Comparison of ENCODE assay signal across 18 mouse cellular contexts in the genomic region with DNA sequence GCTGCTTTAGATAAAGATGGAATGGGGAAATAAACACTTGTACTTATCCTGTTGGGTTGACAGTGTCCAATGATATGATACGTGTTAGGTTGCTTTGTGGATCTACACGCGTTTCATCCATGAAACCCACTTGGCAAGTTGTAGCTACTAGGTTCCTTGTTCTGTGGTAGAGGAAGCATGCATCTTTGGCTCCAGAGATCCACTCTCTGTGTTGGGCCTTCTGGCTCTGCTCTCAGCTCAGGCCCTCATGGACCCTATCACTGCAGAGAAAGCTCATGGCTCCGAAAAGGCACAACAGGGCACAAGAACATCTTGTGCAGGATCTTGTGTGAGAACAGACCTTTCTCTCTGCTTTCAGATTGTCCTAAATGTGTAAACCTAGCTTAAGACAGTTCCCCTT.
"Had no signal": no experiment of that assay in that cellular context is flagged by ENCODE, and none has a peak within 500 bp of the region (broad histone marks: within the 10 kb centered on the region; RNA-seq: fewer than 3 reads in every experiment).

No protein-coding gene starts in this region.

- H3K36me3 ChIP-seq: kidney, embryonic 15.5 days; liver, embryonic 13.5 days; midbrain, embryonic 10.5 days; midbrain, embryonic 15.5 days; neural tube, embryonic 12.5 days; neural tube, embryonic 15.5 days had no signal

- H3K27ac ChIP-seq: kidney, embryonic 15.5 days; left cerebral cortex, adult 2 months; liver, embryonic 13.5 days; midbrain, embryonic 10.5 days; midbrain, embryonic 15.5 days; neural tube, embryonic 12.5 days; neural tube, embryonic 15.5 days had no signal

- ATAC-seq: midbrain, embryonic 15.5 days had no signal

- H3K4me3 ChIP-seq: kidney, embryonic 15.5 days; left cerebral cortex, adult 2 months; liver, embryonic 13.5 days; megakaryocyte, embryonic 14.5 days; midbrain, embryonic 10.5 days; midbrain, embryonic 15.5 days; neural tube, embryonic 12.5 days; neural tube, embryonic 15.5 days had no signal

- H3K27me3 ChIP-seq: midbrain, embryonic 15.5 days; neural tube, embryonic 12.5 days; neural tube, embryonic 15.5 days had no signal

- H3K9ac ChIP-seq: kidney, embryonic 15.5 days; liver, embryonic 13.5 days; midbrain, embryonic 15.5 days; neural tube, embryonic 12.5 days; neural tube, embryonic 15.5 days had no signal

- DNase-seq: kidney, adult 11 months; kidney, postnatal 10 days; layer of hippocampus, postnatal 36 days; liver, embryonic 13.5 days; lung, adult 2 months; right cerebral cortex, adult 18-20 months; right cerebral cortex, postnatal 14 days; right cerebral cortex, postnatal 4 days; thymus, adult 2 months; thymus, postnatal 14 days; thymus, postnatal 4 days had no signal

- H3K4me2 ChIP-seq: kidney, embryonic 15.5 days; liver, embryonic 13.5 days; midbrain, embryonic 15.5 days; neural tube, embryonic 12.5 days; neural tube, embryonic 15.5 days had no signal

- H3K4me1 ChIP-seq: megakaryocyte, embryonic 14.5 days had no signal

- H3K9me3 ChIP-seq: kidney, embryonic 15.5 days; liver, embryonic 13.5 days; megakaryocyte, embryonic 14.5 days; midbrain, embryonic 10.5 days; midbrain, embryonic 15.5 days; neural tube, embryonic 12.5 days; neural tube, embryonic 15.5 days had no signal
